Mouse (Mus musculus): ENCODE data around the gene Miox. TPM values are rescaled to one million over a fixed set of nuclear protein-coding genes. Genes with fewer than 3 reads are reported as not detected.

Gene Miox
- polyA plus RNA-seq, 1 experiment: not detected

- WGBS: 67% methylated on average over 13 of the region's 13 CpGs
- TF ChIP-seq CTCF (IDR thresholded peaks at IDR 0.05; ENCODE audit: borderline replicate concordance, insufficient read depth, low read depth, low read length): no peak
- TF ChIP-seq POLR2A (IDR thresholded peaks at IDR 0.05; ENCODE audit: borderline replicate concordance, insufficient read depth, low read length): no peak
Measured at GRCm38 (mm10) chr15:89372068-89372467, 37.9 kb downstream of the Miox start.

GRCm38 (mm10) chr15:89372536-89372935, 38.3 kb downstream of the Miox start:
- no peak for TF ChIP-seq CTCF (IDR thresholded peaks at IDR 0.05; ENCODE audit: borderline replicate concordance, insufficient read depth, low read depth, low read length)
- no peak for TF ChIP-seq POLR2A (IDR thresholded peaks at IDR 0.05; ENCODE audit: borderline replicate concordance, insufficient read depth, low read length)
- no peaks in the 10 kb centered on the region for H3K27me3 ChIP-seq (ENCODE audit: control insufficient read depth, insufficient read depth, low read length)
- peaks cover 20% of the 10 kb centered on the region for H3K4me1 ChIP-seq (ENCODE audit: control insufficient read depth, insufficient read depth, low read length)
- 42% methylated on average over 7 of the region's 7 CpGs for WGBS
- H3K27ac ChIP-seq (ENCODE audit: insufficient read depth, low read length): peak overlapping the region; percentile 6; the same call in 1 of the 2 replicates
- DNase-seq: peak in 1 of 2 experiments; percentile 32
- H3K4me3 ChIP-seq (replicated peaks; ENCODE audit: insufficient read depth, low read depth, low read length): peak overlapping the region; percentile 62

More at GRCm38 (mm10) chr15:89372068-89372467, 37.9 kb downstream of the Miox start:
- 0 out of 2 replicates have a peak overlapping the region, but pooled peaks have one; percentile 6 for H3K27ac ChIP-seq (ENCODE audit: insufficient read depth, low read length)
- no peak for DNase-seq
- no peaks in the 10 kb centered on the region for H3K27me3 ChIP-seq (ENCODE audit: control insufficient read depth, insufficient read depth, low read length)
- H3K4me1 ChIP-seq (ENCODE audit: control insufficient read depth, insufficient read depth, low read length): peaks cover 15% of the 10 kb centered on the region
- H3K4me3 ChIP-seq (replicated peaks; ENCODE audit: insufficient read depth, low read depth, low read length): no peak overlapping the region

GRCm38 (mm10) chr15:89373027-89373761, 39.0 kb downstream of the Miox start:
- no peak for TF ChIP-seq POLR2A (IDR thresholded peaks at IDR 0.05; ENCODE audit: borderline replicate concordance, insufficient read depth, low read length)
- TF ChIP-seq CTCF (IDR thresholded peaks at IDR 0.05; ENCODE audit: borderline replicate concordance, insufficient read depth, low read depth, low read length): peak; percentile 45; the same call in 1 of the 2 replicates
- H3K4me3 ChIP-seq (replicated peaks; ENCODE audit: insufficient read depth, low read depth, low read length): peak overlapping the region; percentile 62

GRCm38 (mm10) chr15:89373762-89374248, 39.6 kb downstream of the Miox start, which contains the start of gene Sco2:
Gene Sco2 (minus strand): TSS chr15:89373846.
- TF ChIP-seq POLR2A (IDR thresholded peaks at IDR 0.05; ENCODE audit: borderline replicate concordance, insufficient read depth, low read length) (peak; percentile 60; the same call in 1 of the 2 replicates), CTCF (IDR thresholded peaks at IDR 0.05; ENCODE audit: borderline replicate concordance, insufficient read depth, low read depth, low read length) (peak; percentile 74)
- peak within 1 kb of the TSS; percentile 82 for H3K27ac ChIP-seq (ENCODE audit: insufficient read depth, low read length)
- peaks cover 28% of the 10 kb centered on the region for H3K4me1 ChIP-seq (ENCODE audit: control insufficient read depth, insufficient read depth, low read length)
- peak; percentile 91 to 96 for DNase-seq
- peak within 1 kb of the TSS; percentile 62 for H3K4me3 ChIP-seq (replicated peaks; ENCODE audit: insufficient read depth, low read depth, low read length)
- no peaks in the 10 kb centered on the region for H3K27me3 ChIP-seq (ENCODE audit: control insufficient read depth, insufficient read depth, low read length)
- WGBS: under 1% methylated on average over 42 of the region's 42 CpGs

More at GRCm38 (mm10) chr15:89373027-89373761, 39.0 kb downstream of the Miox start:
- Histone ChIP-seq H3K27me3 (ENCODE audit: control insufficient read depth, insufficient read depth, low read length) (no peaks in the 10 kb centered on the region), H3K27ac (ENCODE audit: insufficient read depth, low read length) (peak overlapping the region; percentile 82), H3K4me1 (ENCODE audit: control insufficient read depth, insufficient read depth, low read length) (peaks cover 27% of the 10 kb centered on the region)
- DNase-seq: peak; percentile 80 to 84
- WGBS: 1% methylated on average over 35 of the region's 35 CpGs

DNA sequence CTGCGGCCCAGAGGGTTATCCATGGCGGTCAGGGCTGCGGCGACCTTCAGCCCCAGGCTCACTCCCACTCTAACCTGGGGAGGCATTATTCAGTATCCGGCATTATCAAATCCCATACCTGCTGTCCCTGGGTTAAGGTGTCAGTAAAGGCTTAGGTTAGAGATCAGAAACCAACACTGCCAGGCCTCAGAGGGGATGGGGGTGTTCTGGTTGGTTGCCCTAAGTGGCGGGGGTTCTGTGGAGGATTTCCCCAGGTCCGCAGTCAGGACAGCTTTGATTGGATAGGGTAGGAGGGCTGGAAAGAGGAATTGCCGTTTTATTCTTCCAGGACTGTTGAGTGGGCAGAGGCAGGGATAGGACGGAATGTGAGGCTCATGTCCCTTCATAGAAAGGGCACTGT, 40.1 kb downstream of the Miox start:
- DNase-seq: no peak
- no peaks in the 10 kb centered on the region for H3K27me3 ChIP-seq (ENCODE audit: control insufficient read depth, insufficient read depth, low read length)
- H3K4me1 ChIP-seq (ENCODE audit: control insufficient read depth, insufficient read depth, low read length): peaks cover 28% of the 10 kb centered on the region
- 43% methylated on average over 9 of the region's 9 CpGs for WGBS
- H3K4me3 ChIP-seq (replicated peaks; ENCODE audit: insufficient read depth, low read depth, low read length): peak overlapping the region; percentile 62
- TF ChIP-seq POLR2A (IDR thresholded peaks at IDR 0.05; ENCODE audit: borderline replicate concordance, insufficient read depth, low read length): no peak
- no peak for TF ChIP-seq CTCF (IDR thresholded peaks at IDR 0.05; ENCODE audit: borderline replicate concordance, insufficient read depth, low read depth, low read length)
- peak overlapping the region; percentile 82 for H3K27ac ChIP-seq (ENCODE audit: insufficient read depth, low read length)

- 91% methylated on average over 17 of the region's 17 CpGs for WGBS
- no peak overlapping the region for H3K4me3 ChIP-seq (replicated peaks; ENCODE audit: insufficient read depth, low read depth, low read length)
- TF ChIP-seq POLR2A (IDR thresholded peaks at IDR 0.05; ENCODE audit: borderline replicate concordance, insufficient read depth, low read length) (no peak), CTCF (IDR thresholded peaks at IDR 0.05; ENCODE audit: borderline replicate concordance, insufficient read depth, low read depth, low read length) (no peak)
Measured at GRCm38 (mm10) chr15:89374801-89375534, 40.8 kb downstream of the Miox start.

DNA sequence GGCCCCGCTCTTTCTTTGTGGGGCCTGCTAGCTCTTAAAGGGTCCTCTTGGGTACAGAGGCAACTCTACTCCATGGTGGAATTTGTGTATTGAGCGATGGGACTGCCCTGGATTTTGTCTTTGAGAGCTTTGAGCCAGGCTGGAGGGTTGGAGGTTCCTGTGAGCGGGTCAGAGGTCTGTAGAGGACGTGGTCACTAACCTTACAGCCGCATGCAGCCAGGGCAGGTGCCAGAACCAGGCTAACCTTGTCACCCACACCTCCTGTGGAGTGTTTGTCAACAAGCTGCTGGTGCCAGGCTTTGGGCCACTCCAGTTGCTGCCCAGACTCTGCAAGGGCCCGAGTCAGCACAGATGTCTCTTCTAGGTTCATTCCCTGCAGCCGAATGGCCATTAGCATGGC, 41.8 kb downstream of the Miox start:
- H3K4me3 ChIP-seq (replicated peaks; ENCODE audit: insufficient read depth, low read depth, low read length): no peak overlapping the region
- no peak overlapping the region for H3K27ac ChIP-seq (ENCODE audit: insufficient read depth, low read length)
- TF ChIP-seq POLR2A (IDR thresholded peaks at IDR 0.05; ENCODE audit: borderline replicate concordance, insufficient read depth, low read length) (no peak), CTCF (IDR thresholded peaks at IDR 0.05; ENCODE audit: borderline replicate concordance, insufficient read depth, low read depth, low read length) (no peak)
- WGBS: 72% methylated on average over 7 of the region's 7 CpGs
- peaks cover 31% of the 10 kb centered on the region for H3K4me1 ChIP-seq (ENCODE audit: control insufficient read depth, insufficient read depth, low read length)
- no peaks in the 10 kb centered on the region for H3K27me3 ChIP-seq (ENCODE audit: control insufficient read depth, insufficient read depth, low read length)
- DNase-seq: peak in 1 of 2 experiments; percentile 28

More at GRCm38 (mm10) chr15:89374801-89375534, 40.8 kb downstream of the Miox start:
- no peaks in the 10 kb centered on the region for H3K27me3 ChIP-seq (ENCODE audit: control insufficient read depth, insufficient read depth, low read length)
- H3K4me1 ChIP-seq (ENCODE audit: control insufficient read depth, insufficient read depth, low read length): peaks cover 31% of the 10 kb centered on the region
- DNase-seq: peak in 1 of 2 experiments; percentile 24
- no peak overlapping the region for H3K27ac ChIP-seq (ENCODE audit: insufficient read depth, low read length)

Measured in cerebellum, adult 2 months (tissue).